Mouse (Mus musculus) kidney, adult 2 months (tissue): ENCODE results near the gene Cpxm2.

Source experiments
- CTCF ChIP-seq: fragments of 200-500 bp; conservative IDR thresholded peaks from 2 replicates; pipeline ENCODE4 v1.5.1; 2011; ENCODE audit warnings: low read depth, mild to moderate bottlenecking, control low read depth, low read length, moderate library complexity, mixed read lengths; ENCODE audit not compliant: insufficient read depth, insufficient read length
- POLR2A ChIP-seq: fragments of 200-500 bp; IDR thresholded peaks from one replicate; pipeline ENCODE4 v1.6.1; 2011; ENCODE audit warnings: low read depth, low read length, control low read depth

DNA sequence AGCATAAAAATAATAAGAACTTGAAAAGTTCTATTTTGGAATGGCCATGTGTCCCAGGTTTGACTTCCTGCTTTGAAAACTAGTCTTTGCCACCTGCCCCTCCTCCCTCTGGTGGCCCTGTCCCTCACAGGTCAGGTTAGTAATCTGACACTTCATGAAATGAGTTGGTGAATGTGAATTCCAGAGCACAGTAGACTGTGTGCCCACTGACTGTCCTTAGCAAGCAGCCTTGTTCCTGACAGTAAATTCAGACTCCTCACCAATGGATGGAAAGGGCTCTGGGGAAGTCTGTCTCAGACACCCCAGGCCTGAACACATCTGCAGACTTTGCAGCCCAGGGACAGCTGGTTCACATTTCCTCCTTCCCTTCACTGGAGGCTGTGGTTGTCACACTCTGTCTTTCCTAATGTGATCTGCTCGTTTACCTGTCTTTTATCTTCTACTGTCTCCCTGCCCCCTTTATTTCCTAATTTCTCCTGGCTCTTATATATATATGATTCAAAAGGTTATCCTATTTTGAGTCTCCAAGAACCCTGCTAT is 49.6 kb upstream of the Cpxm2 start:
- TF ChIP-seq CTCF (no peak), POLR2A (no peak)
